Mouse (Mus musculus) liver, embryonic 16.5 days (tissue): Measurements from ENCODE around the gene Kcnrg. TPM values are rescaled to one million over a fixed set of nuclear protein-coding genes. Genes with fewer than 3 reads are reported as not detected.
"Not testable (repeated sequence)": the region's sequence is repeated elsewhere in the genome, so short reads cannot be mapped to it uniquely, and the experiment has no call there.

Experiments used
- ATAC-seq: fragments of 200-750 bp; cut with Nextera tagmentation; 2 replicates; pipeline ENCODE4 v1.8.0; 2017; ENCODE audit warnings: low read depth, mild to moderate bottlenecking, moderate number of reproducible peaks, moderate library complexity
- H3K27ac ChIP-seq: fragments of 300-500 bp; sonication (generic); 2 replicates; pipeline ENCODE4 v1.5.1; 2014; ENCODE audit warnings: mild to moderate bottlenecking, low read length
- H3K27me3 ChIP-seq: fragments of 300-500 bp; sonication (generic); 2 replicates; pipeline ENCODE4 v1.6.1; 2014; ENCODE audit warnings: low read depth, low read length, mixed read lengths; ENCODE audit not compliant: control insufficient read depth, insufficient read depth
- H3K36me3 ChIP-seq: fragments of 300-500 bp; sonication (generic); 2 replicates; pipeline ENCODE4 v1.6.1; 2014; ENCODE audit warnings: mild to moderate bottlenecking; ENCODE audit not compliant: control insufficient read depth, insufficient read depth
- H3K4me1 ChIP-seq: fragments of 300-500 bp; sonication (generic); 2 replicates; pipeline ENCODE4 v1.6.1; 2014; ENCODE audit warnings: low read depth, low read length, mixed read lengths; ENCODE audit not compliant: control insufficient read depth
- H3K4me2 ChIP-seq: fragments of 300-500 bp; sonication (generic); 2 replicates; pipeline ENCODE4 v1.6.1; 2014; ENCODE audit warnings: low read depth, low read length, mixed read lengths
- H3K4me3 ChIP-seq: fragments of 300-500 bp; sonication (generic); 2 replicates; pipeline ENCODE4 v1.5.1; 2014; ENCODE audit warnings: low read depth, mild to moderate bottlenecking, low read length
- H3K9ac ChIP-seq: fragments of 300-500 bp; sonication (generic); 2 replicates; pipeline ENCODE4 v1.6.1; 2014; ENCODE audit warnings: low read depth, low read length
- H3K9me3 ChIP-seq: fragments of 300-500 bp; sonication (generic); replicated peaks from 2 replicates; pipeline ENCODE4 v1.6.1; 2016; ENCODE audit warnings: low read length; ENCODE audit not compliant: control insufficient read depth
- WGBS: fragments of 180-500 bp; shearing (Covaris S2); extraction: QIAGEN DNeasy Blood & Tissue Kit; methylation state at CpG from one replicate; pipeline ENCODE4 v1.1.7; 2014; ENCODE audit not compliant: insufficient replicate concordance; 5-methylcytosine and 5-hydroxymethylcytosine counted together
- polyA plus RNA-seq: library from polyadenylated mRNA; unstranded; fragments of >200 nt; fragmentation: Nextera tagmentation; extraction: Ambion mirVana; gene quantifications from 2 replicates; pipeline ENCODE4 v1.2.1, GENCODE M21; 2015

Gene Kcnrg
- polyA plus RNA-seq: 0.38 and 0.46 TPM in 2 replicates

DNA sequence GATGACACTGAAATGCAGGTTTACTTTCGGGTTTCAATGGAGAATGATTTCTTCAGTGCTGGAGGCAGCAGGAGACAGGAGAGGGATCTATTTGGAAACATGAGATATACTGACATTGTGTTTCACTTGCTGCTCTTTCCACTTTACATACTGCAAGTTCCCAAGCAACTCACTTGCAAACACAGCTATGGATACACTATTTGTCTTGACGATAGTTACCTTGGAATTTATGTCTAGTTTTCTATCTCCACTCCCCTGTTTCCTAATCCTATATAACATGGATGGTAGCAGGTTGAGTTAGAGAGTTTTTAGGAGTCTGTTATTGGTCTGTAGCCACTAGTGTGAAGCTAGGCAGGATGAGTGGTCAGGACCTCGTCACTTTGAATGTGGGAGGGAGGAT, at the start of gene Kcnrg:
Kcnrg (plus strand) TSS at position 301 of the 400 bp plus-strand sequence.
- no peak for ATAC-seq
- Histone ChIP-seq H3K36me3 (peaks cover 4% of the 10 kb centered on the region), H3K4me3 (no peak within 1 kb of the TSS), H3K4me2 (no peak within 1 kb of the TSS), H3K4me1 (no peaks in the 10 kb centered on the region), H3K27me3 (no peaks in the 10 kb centered on the region), H3K9ac (no peak within 1 kb of the TSS), H3K9me3 (no peaks in the 10 kb centered on the region), H3K27ac (no peak within 1 kb of the TSS)
- 70% methylated on average over 3 of the region's 3 CpGs for WGBS

DNA sequence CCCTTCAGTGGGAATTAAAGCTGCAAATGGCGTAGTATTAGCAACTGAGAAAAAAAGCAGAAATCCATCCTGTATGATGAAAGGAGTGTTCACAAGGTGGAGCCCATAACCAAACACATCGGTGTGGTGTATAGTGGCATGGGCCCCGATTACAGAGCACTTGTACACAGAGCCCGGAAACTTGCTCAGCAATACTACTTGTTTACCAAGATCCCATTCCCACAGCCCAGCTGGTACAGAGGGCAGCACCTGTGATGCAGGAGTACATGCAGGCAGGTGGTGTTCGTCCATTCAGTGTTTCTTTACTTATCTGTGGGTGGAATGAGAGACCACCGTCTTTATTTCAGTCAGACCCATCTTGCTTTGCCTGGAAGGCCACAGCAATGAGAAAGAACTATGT, 48.4 kb upstream of the Kcnrg start:
- Histone ChIP-seq H3K4me1 (peaks cover 7% of the 10 kb centered on the region), H3K27ac (no peak overlapping the region), H3K36me3 (no peaks in the 10 kb centered on the region), H3K9me3 (no peaks in the 10 kb centered on the region), H3K27me3 (no peaks in the 10 kb centered on the region), H3K9ac (no peak overlapping the region), H3K4me2 (no peak overlapping the region), H3K4me3 (no peak overlapping the region)
- no peak for ATAC-seq
- 73% methylated on average over 6 of the region's 6 CpGs for WGBS

DNA sequence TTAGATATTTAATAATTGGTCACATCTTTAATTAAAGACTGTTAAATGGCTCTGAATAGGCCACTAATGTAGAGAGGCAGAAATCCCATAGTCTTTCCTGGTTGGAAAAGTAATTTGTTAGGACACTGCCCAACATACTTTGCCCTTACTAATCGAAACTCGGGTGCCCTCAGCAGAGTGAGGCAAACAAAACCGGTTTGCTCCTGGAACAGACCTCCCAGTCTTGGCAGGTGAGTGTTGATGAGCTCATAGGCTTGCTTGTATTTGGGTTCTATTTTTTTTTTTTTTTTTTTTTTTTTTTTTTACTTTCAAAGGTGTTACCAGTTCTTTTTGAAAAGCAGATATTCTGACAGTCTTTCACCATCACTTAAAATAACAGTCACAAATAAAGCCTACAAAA, 47.4 kb upstream of the Kcnrg start:
- Histone ChIP-seq H3K27ac (no peak overlapping the region), H3K4me3 (no peak overlapping the region), H3K36me3 (no peaks in the 10 kb centered on the region), H3K4me2 (no peak overlapping the region), H3K4me1 (peaks cover 7% of the 10 kb centered on the region), H3K9ac (no peak overlapping the region), H3K27me3 (no peaks in the 10 kb centered on the region), H3K9me3 (no peaks in the 10 kb centered on the region)
- ATAC-seq: no peak
- WGBS: 60% methylated on average over 3 of the region's 3 CpGs

GRCm38 (mm10) chr14:61566211-61566610, 41.0 kb upstream of the Kcnrg start:
- WGBS: 37% methylated on average over 4 of the region's 4 CpGs
- not testable (repeated sequence) for H3K27me3 ChIP-seq, H3K4me2 ChIP-seq, ATAC-seq, H3K4me3 ChIP-seq, H3K4me1 ChIP-seq, H3K9ac ChIP-seq, H3K27ac ChIP-seq, H3K36me3 ChIP-seq, H3K9me3 ChIP-seq

- ATAC-seq: no peak
- Histone ChIP-seq H3K4me2 (no peak overlapping the region), H3K4me3 (no peak overlapping the region), H3K9me3 (no peaks in the 10 kb centered on the region), H3K27me3 (no peaks in the 10 kb centered on the region), H3K27ac (no peak overlapping the region), H3K4me1 (no peaks in the 10 kb centered on the region), H3K36me3 (no peaks in the 10 kb centered on the region), H3K9ac (no peak overlapping the region)
- WGBS: 42% methylated on average over 2 of the region's 2 CpGs
Measured at GRCm38 (mm10) chr14:61569344-61569743, 37.9 kb upstream of the Kcnrg start.

DNA sequence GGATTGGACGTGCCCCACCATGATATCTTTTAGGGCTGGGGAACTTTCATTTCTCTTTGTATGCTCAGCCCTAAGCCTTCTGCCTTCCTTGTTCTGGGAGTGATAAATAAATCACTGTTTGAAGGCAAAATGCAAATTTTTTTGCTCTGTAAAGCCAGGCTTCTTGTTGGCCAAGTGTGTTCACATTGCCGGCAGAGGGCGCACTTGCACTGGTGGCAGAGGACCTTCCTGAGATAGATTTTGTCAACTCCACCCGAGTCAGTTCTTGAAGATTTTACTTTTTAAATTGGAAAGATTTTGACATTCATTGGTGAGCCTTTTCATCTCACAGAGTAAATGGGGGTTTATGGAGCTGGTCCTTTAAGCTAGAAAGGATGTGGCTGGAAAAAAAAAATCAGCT, 35.9 kb upstream of the Kcnrg start:
- H3K4me2 ChIP-seq: no peak overlapping the region; the same call in 1 of the 2 replicates
- no peak overlapping the region for H3K27ac ChIP-seq
- no peaks in the 10 kb centered on the region for H3K4me1 ChIP-seq
- no peaks in the 10 kb centered on the region for H3K27me3 ChIP-seq
- H3K9me3 ChIP-seq: no peaks in the 10 kb centered on the region
- H3K36me3 ChIP-seq: no peaks in the 10 kb centered on the region
- ATAC-seq: no peak
- H3K4me3 ChIP-seq: no peak overlapping the region
- no peak overlapping the region for H3K9ac ChIP-seq
- WGBS: 11% methylated on average over 4 of the region's 4 CpGs

- Histone ChIP-seq H3K27ac (no peak overlapping the region), H3K9me3 (no peaks in the 10 kb centered on the region), H3K4me2 (no peak overlapping the region), H3K4me3 (no peak overlapping the region), H3K4me1 (no peaks in the 10 kb centered on the region), H3K9ac (no peak overlapping the region), H3K36me3 (no peaks in the 10 kb centered on the region), H3K27me3 (no peaks in the 10 kb centered on the region)
- no peak for ATAC-seq
- WGBS: 61% methylated on average over 2 of the region's 2 CpGs
Measured at GRCm38 (mm10) chr14:61572131-61572530, 35.1 kb upstream of the Kcnrg start.

DNA sequence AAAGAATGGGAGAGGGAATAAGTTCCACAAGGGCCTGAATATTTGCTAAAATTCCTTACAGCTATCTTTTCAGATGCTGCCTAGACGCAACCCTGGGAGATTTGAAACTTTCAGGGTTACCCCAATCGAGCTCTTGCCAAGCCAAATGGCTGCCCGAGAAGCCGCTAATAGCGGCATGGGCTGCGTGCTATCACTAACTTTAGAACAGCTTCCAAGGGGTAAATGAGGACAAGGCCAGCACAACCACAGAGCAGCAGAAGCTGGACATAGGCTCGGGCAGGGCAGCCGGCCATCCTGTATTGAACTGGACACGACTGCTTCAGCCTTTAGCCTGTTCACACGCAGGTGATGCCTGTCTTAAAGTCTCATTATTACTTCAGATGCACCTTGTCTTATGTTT, 32.2 kb upstream of the Kcnrg start:
- Histone ChIP-seq H3K4me1 (no peaks in the 10 kb centered on the region), H3K27ac (no peak overlapping the region), H3K36me3 (no peaks in the 10 kb centered on the region), H3K4me3 (no peak overlapping the region), H3K4me2 (no peak overlapping the region), H3K9ac (no peak overlapping the region), H3K9me3 (no peaks in the 10 kb centered on the region), H3K27me3 (no peaks in the 10 kb centered on the region)
- whole genome bisulfite sequencing: 70% methylated on average over 10 of the region's 10 CpGs
- no peak for ATAC-seq

DNA sequence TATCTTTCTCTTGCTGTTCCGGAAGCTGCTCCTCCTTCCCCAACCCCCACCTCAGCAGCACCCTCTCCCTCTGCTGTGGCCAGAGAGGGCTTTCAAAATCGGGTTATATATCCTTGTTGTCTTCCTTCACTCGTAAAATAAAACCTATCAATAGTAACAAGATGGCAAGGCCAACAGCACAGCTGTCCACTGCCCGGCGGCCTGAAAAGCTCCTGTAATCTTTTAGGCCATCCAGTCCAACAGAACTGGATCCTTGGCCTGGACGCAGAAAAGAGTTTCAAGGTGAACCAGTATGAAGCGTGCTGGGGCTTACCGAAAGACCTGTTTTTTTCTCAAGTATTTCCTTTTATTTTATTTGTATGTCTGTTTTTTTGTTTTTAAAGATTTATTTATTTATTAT, 31.3 kb upstream of the Kcnrg start:
- no peak overlapping the region for H3K4me2 ChIP-seq
- H3K4me3 ChIP-seq: no peak overlapping the region
- H3K4me1 ChIP-seq: no peaks in the 10 kb centered on the region
- H3K27ac ChIP-seq: no peak overlapping the region
- WGBS: 70% methylated on average over 8 of the region's 8 CpGs
- H3K9me3 ChIP-seq: no peaks in the 10 kb centered on the region
- no peaks in the 10 kb centered on the region for H3K36me3 ChIP-seq
- H3K27me3 ChIP-seq: no peaks in the 10 kb centered on the region
- no peak for ATAC-seq
- H3K9ac ChIP-seq: no peak overlapping the region
